Mouse (Mus musculus): ENCODE measurements at regions not wholly inside any gene's neighbourhood (a gene's known extent, or its start where the extent isn't known, plus 50 kb on each side); places are given as distances from the start of the nearest gene placed in this dataset.

- DNase-seq, result no peak
These were observed 183.5 kb downstream of the Hsfy2 start for GRCm38 (mm10) chr1:56453756-56454155.

- DNase-seq, result no peak
These were observed 194.4 kb downstream of the Hsfy2 start for GRCm38 (mm10) chr1:56442835-56443234.

GRCm38 (mm10) chr1:56406786-56407185, 230.4 kb downstream of the Hsfy2 start:
- no peak for DNase-seq

GRCm38 (mm10) chr1:56403351-56403750, 233.9 kb downstream of the Hsfy2 start:
- DNase-seq, result no peak

- DNase-seq, result no peak
These were observed 241.4 kb downstream of the Hsfy2 start for GRCm38 (mm10) chr1:56395832-56396231.

- DNase-seq, result no peak
These were observed 250.1 kb downstream of the Hsfy2 start for GRCm38 (mm10) chr1:56387086-56387485.

- DNase-seq, result no peak
These were observed 270.9 kb downstream of the Hsfy2 start for GRCm38 (mm10) chr1:56366319-56366718.

GRCm38 (mm10) chr1:56360857-56361256, 276.4 kb downstream of the Hsfy2 start:
- DNase-seq, result no peak

GRCm38 (mm10) chr1:56346638-56347037, 290.6 kb downstream of the Hsfy2 start:
- no peak for DNase-seq

GRCm38 (mm10) chr1:56344952-56345351, 292.3 kb downstream of the Hsfy2 start:
- no peak for DNase-seq

- DNase-seq, result no peak
These were observed 309.9 kb downstream of the Hsfy2 start for GRCm38 (mm10) chr1:56327381-56327780.

GRCm38 (mm10) chr1:56308586-56308985, 328.6 kb downstream of the Hsfy2 start:
- no peak for DNase-seq

- no peak for DNase-seq
These were observed 342.8 kb downstream of the Hsfy2 start for GRCm38 (mm10) chr1:56294391-56294790.

GRCm38 (mm10) chr1:56289748-56290147, 347.5 kb downstream of the Hsfy2 start:
- DNase-seq, result no peak

- no peak for DNase-seq
These were observed 350.7 kb downstream of the Hsfy2 start for GRCm38 (mm10) chr1:56286386-56287045.

GRCm38 (mm10) chr1:56261708-56262107, 375.5 kb downstream of the Hsfy2 start:
- DNase-seq, result no peak

- no peak for DNase-seq
These were observed 376.5 kb downstream of the Hsfy2 start for GRCm38 (mm10) chr1:56260759-56261158.

GRCm38 (mm10) chr1:56256839-56257490, 380.3 kb downstream of the Hsfy2 start:
- no peak for DNase-seq

- DNase-seq, result no peak
These were observed 397.5 kb downstream of the Hsfy2 start for GRCm38 (mm10) chr1:56239686-56240085.

- DNase-seq, result no peak
These were observed 410.8 kb downstream of the Hsfy2 start for GRCm38 (mm10) chr1:56226314-56227008.

GRCm38 (mm10) chr1:56219700-56220099, 417.5 kb downstream of the Hsfy2 start:
- DNase-seq, result no peak

- DNase-seq, result no peak
These were observed 426.4 kb downstream of the Hsfy2 start for GRCm38 (mm10) chr1:56210712-56211371.
